Mouse (Mus musculus) gastrocnemius, adult 18-20 months (tissue): Measurements from ENCODE around the gene Trim65. TPM values are rescaled to one million over a fixed set of nuclear protein-coding genes. Genes with fewer than 3 reads are reported as not detected.

ENCODE experiments used
- total RNA-seq, 2 experiments: library from RNA; stranded (reverse); gene quantifications; 2 replicates each; pipeline ENCODE4 v1.2.3; 2021

Trim65 gene
- total RNA-seq, 2 experiments from 2014 or later = 4.2 to 4.6 TPM

Other genes with a start within 250 kb of the Trim65 start
- gene Smim5, start 231.2 kb downstream of the Trim65 start, total RNA-seq = 1 to 10 TPM in 1 of 2 experiments, under 1 TPM in 1; 0.38 to 1.1 TPM
- not detected for gene Smim6, start 219.1 kb downstream of the Trim65 start, total RNA-seq
- gene Sap30bp, start 197.8 kb downstream of the Trim65 start, total RNA-seq = 10 to 100 TPM in 1 of 2 experiments, 1 to 10 TPM in 1; 9.2 to 10.1 TPM
- gene Recql5, start 197.7 kb downstream of the Trim65 start, total RNA-seq = 1 to 10 TPM; 6.5 to 7.2 TPM
- gene Itgb4, start 156.4 kb downstream of the Trim65 start, total RNA-seq = 1 to 10 TPM; 3.5 to 5.3 TPM
- gene Galk1, start 118.4 kb downstream of the Trim65 start, total RNA-seq = 1 to 10 TPM; 2.6 to 3.2 TPM
- 10 to 100 TPM; 49.1 to 71.3 TPM for gene H3f3b, start 103.2 kb downstream of the Trim65 start, total RNA-seq
- 1 to 10 TPM; 5.1 to 7.5 TPM for gene Unk, start 100.8 kb downstream of the Trim65 start, total RNA-seq
- gene Unc13d, start 53.2 kb downstream of the Trim65 start, total RNA-seq = under 1 TPM; 0.23 to 0.88 TPM
- gene Wbp2, start 44.1 kb downstream of the Trim65 start, total RNA-seq = 10 to 100 TPM; 91.4 to 92.8 TPM
- gene Trim47, start 3.9 kb downstream of the Trim65 start, total RNA-seq = 1 to 10 TPM; 8.1 to 9.6 TPM
- gene Mrpl38, start 7.7 kb upstream of the Trim65 start, total RNA-seq = 10 to 100 TPM; 48.4 to 52.9 TPM
- 10 to 100 TPM in 1 of 2 experiments, 1 to 10 TPM in 1; 8.9 to 11.0 TPM for gene Fbf1, start 37.0 kb upstream of the Trim65 start, total RNA-seq
- gene Ten1, start 67.7 kb upstream of the Trim65 start, total RNA-seq = 10 to 100 TPM; 16.9 to 20.4 TPM
- gene Acox1, start 67.9 kb upstream of the Trim65 start, total RNA-seq = 100 to 1,000 TPM in 1 of 2 experiments, 10 to 100 TPM in 1; 99.6 to 109 TPM
- gene Evpl, start 106.9 kb upstream of the Trim65 start, total RNA-seq = under 1 TPM; 0.02 to 0.07 TPM
- 10 to 100 TPM; 82.5 to 88.8 TPM for gene Srp68, start 143.1 kb upstream of the Trim65 start, total RNA-seq
- gene Galr2, start 149.8 kb upstream of the Trim65 start, total RNA-seq = under 1 TPM in 1 of 2 experiments, not detected in 1; 0.19 TPM
- gene Exoc7, start 176.1 kb upstream of the Trim65 start, total RNA-seq = 10 to 100 TPM; 69.0 to 86.7 TPM
- gene Foxj1, start 204.3 kb upstream of the Trim65 start, total RNA-seq = under 1 TPM in 1 of 2 experiments, not detected in 1; 0.14 TPM